Mouse (Mus musculus): ENCODE results near the gene Snapc3.
"Not testable (repeated sequence)": the region's sequence is repeated elsewhere in the genome, so short reads cannot be mapped to it uniquely, and the experiment has no call there.

Snapc3 gene

GRCm38 (mm10) chr4:83489121-83489520 lies 71.6 kb downstream of the Snapc3 start:
- in situ Hi-C loops (cut with MboI; ENCODE audit: low sequenced_read_pairs): no loop called here

GRCm38 (mm10) chr4:83493112-83493511 lies 75.6 kb downstream of the Snapc3 start:
- in situ Hi-C loops (cut with MboI; ENCODE audit: low sequenced_read_pairs): no loop called here

GRCm38 (mm10) chr4:83497013-83497412 lies 79.5 kb downstream of the Snapc3 start:
- in situ Hi-C loops (cut with MboI; ENCODE audit: low sequenced_read_pairs): not testable (repeated sequence)

GRCm38 (mm10) chr4:83500154-83501036 lies 82.9 kb downstream of the Snapc3 start:
- in situ Hi-C loops (cut with MboI; ENCODE audit: low sequenced_read_pairs): no loop called here

GRCm38 (mm10) chr4:83501037-83501430 lies 83.5 kb downstream of the Snapc3 start:
- in situ Hi-C loops (cut with MboI; ENCODE audit: low sequenced_read_pairs): no loop called here

GRCm38 (mm10) chr4:83509600-83509999 lies 92.1 kb downstream of the Snapc3 start:
- in situ Hi-C loops (cut with MboI; ENCODE audit: low sequenced_read_pairs): no loop called here

- in situ Hi-C loops (cut with MboI; ENCODE audit: low sequenced_read_pairs): no loop called here
Measured at GRCm38 (mm10) chr4:83511083-83511482, 93.6 kb downstream of the Snapc3 start.

GRCm38 (mm10) chr4:83512217-83512616 lies 94.7 kb downstream of the Snapc3 start:
- in situ Hi-C loops (cut with MboI; ENCODE audit: low sequenced_read_pairs): no loop called here

- in situ Hi-C loops (cut with MboI; ENCODE audit: low sequenced_read_pairs): no loop called here
Measured at GRCm38 (mm10) chr4:83512644-83513043, 95.1 kb downstream of the Snapc3 start.

- in situ Hi-C loops (cut with MboI; ENCODE audit: low sequenced_read_pairs): no loop called here
Measured at GRCm38 (mm10) chr4:83514183-83514582, 96.7 kb downstream of the Snapc3 start.

GRCm38 (mm10) chr4:83514976-83515669 lies 97.6 kb downstream of the Snapc3 start:
- in situ Hi-C loops (cut with MboI; ENCODE audit: low sequenced_read_pairs): no loop called here

GRCm38 (mm10) chr4:83516144-83516543 lies 98.6 kb downstream of the Snapc3 start:
- in situ Hi-C loops (cut with MboI; ENCODE audit: low sequenced_read_pairs): not testable (repeated sequence)
